Mouse (Mus musculus): Measurements from ENCODE around the gene Rab27a.

DNA sequence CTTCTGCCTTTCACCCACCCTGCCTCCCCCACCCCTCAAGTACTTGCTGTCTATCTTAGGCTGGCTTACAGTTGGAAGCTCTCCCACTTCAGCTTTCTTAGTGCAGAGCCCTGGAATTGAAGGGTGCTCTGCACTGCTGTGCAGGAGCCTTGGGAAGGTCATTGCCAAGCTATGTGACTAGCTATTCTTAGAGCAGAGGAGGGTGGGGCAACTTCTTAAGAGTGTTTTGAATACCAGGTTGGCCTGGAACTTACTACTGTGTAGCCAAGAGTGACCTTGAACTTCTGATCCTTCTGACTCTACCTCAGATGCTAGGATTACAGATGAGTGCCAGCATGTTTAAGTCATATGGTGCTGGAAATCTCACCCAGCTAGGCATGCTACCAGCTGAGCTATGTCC, 48.5 kb upstream of the Rab27a start:
- no peak for TF ChIP-seq CTCF (IDR thresholded peaks at IDR 0.05; ENCODE audit: extremely low read depth, insufficient read depth, low read length)
- TF ChIP-seq POLR2A (IDR thresholded peaks at IDR 0.05; ENCODE audit: extremely low read depth, insufficient read depth, low read length), result no peak

Data from cortical plate, adult 2 months (tissue).